Mouse (Mus musculus): ENCODE data around the gene Ccdc9. TPM values are rescaled to one million over a fixed set of nuclear protein-coding genes. Genes with fewer than 3 reads are reported as not detected.

The Ccdc9 gene
- polyA plus RNA-seq, 1 experiment: 24.3 TPM

DNA sequence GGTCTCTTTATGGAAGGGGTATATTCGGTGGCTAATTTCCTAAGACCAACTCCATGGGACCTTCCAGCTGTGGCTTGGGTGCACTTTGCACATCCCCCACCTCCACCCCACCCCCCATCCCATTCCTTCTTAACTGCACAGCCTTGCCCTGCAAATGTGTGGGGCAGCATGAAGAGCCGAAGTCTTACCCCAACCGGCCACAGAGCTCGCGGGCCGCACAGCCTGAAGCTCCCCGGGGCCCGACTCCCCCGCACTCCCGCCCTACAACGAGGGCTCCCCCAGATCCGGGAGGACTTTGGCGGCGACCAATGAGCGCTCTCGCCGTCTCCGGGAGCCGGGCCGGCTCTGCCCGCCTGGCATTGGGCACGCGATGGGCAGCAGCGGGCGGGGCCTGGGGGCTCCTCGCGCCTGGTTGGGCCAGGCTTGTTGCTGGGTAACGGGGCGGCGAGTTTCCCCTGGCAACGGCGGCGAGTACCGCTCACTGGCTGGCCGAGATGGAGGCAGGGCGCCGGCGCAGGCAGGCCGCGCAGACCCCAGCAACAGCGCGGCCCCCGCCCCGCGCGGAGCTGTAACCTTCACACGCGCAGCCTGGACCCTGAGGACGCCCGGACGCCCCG is 12.9 kb upstream of the Ccdc9 start:
- DNase-seq: peak; percentile 91
- TF ChIP-seq CTCF (conservative IDR thresholded peaks at IDR 0.05; ENCODE audit: insufficient read depth, insufficient read length, low read depth, low read length) (no peak), POLR2A (IDR thresholded peaks at IDR 0.05; ENCODE audit: low read depth, low read length) (no peak)
- under 1% methylated on average over 52 of the region's 52 CpGs for WGBS
- H3K36me3 ChIP-seq (ENCODE audit: control insufficient read depth, insufficient read depth, low read length): no peaks in the 10 kb centered on the region
- H3K4me3 ChIP-seq (ENCODE audit: insufficient read depth, low read depth, low read length): peak overlapping the region; percentile 21; the same call in 1 of the 2 replicates
- no peaks in the 10 kb centered on the region; the same call in 1 of the 2 replicates for H3K4me1 ChIP-seq (ENCODE audit: control insufficient read depth, insufficient read depth, low read length)
- H3K27ac ChIP-seq (ENCODE audit: insufficient read depth, low read depth, low read length): no peak overlapping the region
- no peaks in the 10 kb centered on the region for H3K27me3 ChIP-seq (replicated peaks; ENCODE audit: control insufficient read depth, insufficient read depth, low read length)

DNA sequence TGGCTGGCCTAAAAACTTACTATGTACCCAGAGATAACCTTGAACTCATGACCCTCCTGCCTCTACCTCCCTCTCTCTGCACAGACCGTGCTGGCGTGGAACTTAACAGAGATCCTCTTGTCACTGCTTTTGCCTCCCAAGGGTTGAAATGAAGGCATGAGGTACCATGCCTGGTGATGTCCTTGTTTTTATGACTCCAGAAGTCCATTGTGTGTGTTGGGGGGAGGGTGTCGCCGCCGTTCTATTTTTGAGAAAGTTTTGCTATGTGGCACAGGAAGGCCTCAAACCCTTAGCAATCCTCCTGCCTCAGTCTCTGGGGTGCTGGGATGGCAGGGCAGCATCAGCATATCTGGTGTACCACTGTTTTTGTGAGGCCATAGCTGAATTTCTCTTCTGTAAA is 12.3 kb upstream of the Ccdc9 start:
- WGBS: 78% methylated on average over 5 of the region's 5 CpGs
- no peak overlapping the region for H3K27ac ChIP-seq (ENCODE audit: insufficient read depth, low read depth, low read length)
- no peaks in the 10 kb centered on the region; the same call in 1 of the 2 replicates for H3K4me1 ChIP-seq (ENCODE audit: control insufficient read depth, insufficient read depth, low read length)
- H3K27me3 ChIP-seq (replicated peaks; ENCODE audit: control insufficient read depth, insufficient read depth, low read length): no peaks in the 10 kb centered on the region
- no peak for DNase-seq
- no peaks in the 10 kb centered on the region for H3K36me3 ChIP-seq (ENCODE audit: control insufficient read depth, insufficient read depth, low read length)
- H3K4me3 ChIP-seq (ENCODE audit: insufficient read depth, low read depth, low read length): no peak overlapping the region
- TF ChIP-seq CTCF (conservative IDR thresholded peaks at IDR 0.05; ENCODE audit: insufficient read depth, insufficient read length, low read depth, low read length): no peak
- TF ChIP-seq POLR2A (IDR thresholded peaks at IDR 0.05; ENCODE audit: low read depth, low read length): no peak

DNA sequence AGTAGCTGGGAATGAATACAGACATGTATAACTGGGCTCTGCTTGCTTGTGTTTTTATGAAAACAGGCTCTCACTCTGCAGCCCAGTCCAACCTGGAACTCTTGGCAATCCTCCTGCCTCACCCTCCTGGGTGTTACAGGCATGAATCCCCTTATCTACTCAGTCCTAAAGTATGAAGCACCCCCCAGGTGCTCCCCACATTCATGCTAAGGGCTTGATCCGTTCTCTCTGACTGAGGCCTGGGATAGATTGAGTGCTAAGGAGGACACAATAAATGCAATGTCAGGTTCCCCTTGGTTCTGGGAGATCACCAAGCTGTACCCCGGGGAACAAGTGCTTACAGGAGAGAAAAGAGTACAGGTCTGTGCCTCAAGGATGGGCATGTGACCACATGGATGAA is 11.0 kb upstream of the Ccdc9 start:
- H3K27me3 ChIP-seq (replicated peaks; ENCODE audit: control insufficient read depth, insufficient read depth, low read length): no peaks in the 10 kb centered on the region
- H3K4me3 ChIP-seq (ENCODE audit: insufficient read depth, low read depth, low read length): no peak overlapping the region
- TF ChIP-seq CTCF (conservative IDR thresholded peaks at IDR 0.05; ENCODE audit: insufficient read depth, insufficient read length, low read depth, low read length): no peak
- TF ChIP-seq POLR2A (IDR thresholded peaks at IDR 0.05; ENCODE audit: low read depth, low read length): no peak
- no peaks in the 10 kb centered on the region; the same call in 1 of the 2 replicates for H3K4me1 ChIP-seq (ENCODE audit: control insufficient read depth, insufficient read depth, low read length)
- H3K27ac ChIP-seq (ENCODE audit: insufficient read depth, low read depth, low read length): no peak overlapping the region
- H3K36me3 ChIP-seq (ENCODE audit: control insufficient read depth, insufficient read depth, low read length): no peaks in the 10 kb centered on the region
- WGBS: 73% methylated on average over 2 of the region's 2 CpGs
- DNase-seq: no peak

DNA sequence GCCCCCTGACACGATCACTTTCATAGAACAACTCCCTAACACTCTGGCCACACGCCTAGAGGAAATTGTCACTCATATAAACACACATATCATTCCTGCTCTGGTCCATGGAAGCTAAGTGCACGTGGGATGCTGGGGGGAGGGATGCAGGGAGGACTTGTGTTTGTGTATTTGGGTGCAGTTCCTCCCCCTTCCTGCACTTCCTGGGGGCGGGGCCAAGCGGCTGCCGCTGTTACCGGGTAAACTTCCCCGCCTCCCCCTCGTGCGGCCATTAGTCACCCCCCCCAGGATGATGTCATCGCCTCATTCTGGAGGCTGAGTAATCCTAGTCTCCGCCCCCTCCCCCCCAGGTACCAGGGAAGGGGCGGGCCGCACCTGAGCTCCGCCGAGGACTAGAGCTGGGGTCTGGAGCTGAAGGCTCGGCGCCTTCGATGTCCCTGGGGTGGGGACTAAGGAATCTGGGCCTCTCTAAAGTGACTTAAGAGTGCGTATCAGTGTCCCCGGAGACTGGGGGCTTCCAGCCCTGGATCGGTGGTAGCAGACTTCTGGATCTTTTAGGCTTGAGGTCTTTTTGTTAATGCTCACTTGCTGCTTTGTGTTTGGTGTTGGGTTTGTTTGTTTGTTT is 10.3 kb upstream of the Ccdc9 start:
- Histone ChIP-seq H3K4me3 (ENCODE audit: insufficient read depth, low read depth, low read length) (peak overlapping the region; percentile 8; the same call in 1 of the 2 replicates), H3K27me3 (replicated peaks; ENCODE audit: control insufficient read depth, insufficient read depth, low read length) (no peaks in the 10 kb centered on the region), H3K4me1 (ENCODE audit: control insufficient read depth, insufficient read depth, low read length) (no peaks in the 10 kb centered on the region; the same call in 1 of the 2 replicates), H3K27ac (ENCODE audit: insufficient read depth, low read depth, low read length) (peak overlapping the region; percentile 28), H3K36me3 (ENCODE audit: control insufficient read depth, insufficient read depth, low read length) (no peaks in the 10 kb centered on the region)
- WGBS: 3% methylated on average over 22 of the region's 22 CpGs
- TF ChIP-seq CTCF (conservative IDR thresholded peaks at IDR 0.05; ENCODE audit: insufficient read depth, insufficient read length, low read depth, low read length) (0 out of 2 replicates have a peak, but pooled peaks have one; percentile 17), POLR2A (IDR thresholded peaks at IDR 0.05; ENCODE audit: low read depth, low read length) (no peak)
- DNase-seq: peak; percentile 93

DNA sequence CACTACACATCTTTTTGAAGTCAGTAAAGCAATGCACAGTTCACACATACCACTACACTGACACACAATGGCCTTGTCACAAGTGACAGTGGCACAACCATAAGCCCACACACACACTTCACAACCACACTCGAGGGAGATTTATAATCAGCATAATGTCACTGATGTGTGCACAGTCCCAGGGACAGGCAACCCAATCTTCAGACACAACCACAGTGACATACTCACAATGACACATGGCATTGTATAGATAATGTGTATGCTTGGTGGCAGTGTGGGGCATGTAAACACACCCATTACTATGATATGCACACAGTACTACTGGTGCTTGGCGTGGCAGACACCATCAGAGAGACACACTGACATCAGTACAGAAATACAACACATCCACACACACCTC is 9.6 kb upstream of the Ccdc9 start:
- 29% methylated on average over 2 of the region's 2 CpGs for WGBS
- H3K4me1 ChIP-seq (ENCODE audit: control insufficient read depth, insufficient read depth, low read length): no peaks in the 10 kb centered on the region; the same call in 1 of the 2 replicates
- no peak for TF ChIP-seq CTCF (conservative IDR thresholded peaks at IDR 0.05; ENCODE audit: insufficient read depth, insufficient read length, low read depth, low read length)
- no peaks in the 10 kb centered on the region for H3K27me3 ChIP-seq (replicated peaks; ENCODE audit: control insufficient read depth, insufficient read depth, low read length)
- H3K27ac ChIP-seq (ENCODE audit: insufficient read depth, low read depth, low read length): no peak overlapping the region; the same call in 1 of the 2 replicates
- H3K36me3 ChIP-seq (ENCODE audit: control insufficient read depth, insufficient read depth, low read length): no peaks in the 10 kb centered on the region
- no peak for DNase-seq
- H3K4me3 ChIP-seq (ENCODE audit: insufficient read depth, low read depth, low read length): no peak overlapping the region

DNA sequence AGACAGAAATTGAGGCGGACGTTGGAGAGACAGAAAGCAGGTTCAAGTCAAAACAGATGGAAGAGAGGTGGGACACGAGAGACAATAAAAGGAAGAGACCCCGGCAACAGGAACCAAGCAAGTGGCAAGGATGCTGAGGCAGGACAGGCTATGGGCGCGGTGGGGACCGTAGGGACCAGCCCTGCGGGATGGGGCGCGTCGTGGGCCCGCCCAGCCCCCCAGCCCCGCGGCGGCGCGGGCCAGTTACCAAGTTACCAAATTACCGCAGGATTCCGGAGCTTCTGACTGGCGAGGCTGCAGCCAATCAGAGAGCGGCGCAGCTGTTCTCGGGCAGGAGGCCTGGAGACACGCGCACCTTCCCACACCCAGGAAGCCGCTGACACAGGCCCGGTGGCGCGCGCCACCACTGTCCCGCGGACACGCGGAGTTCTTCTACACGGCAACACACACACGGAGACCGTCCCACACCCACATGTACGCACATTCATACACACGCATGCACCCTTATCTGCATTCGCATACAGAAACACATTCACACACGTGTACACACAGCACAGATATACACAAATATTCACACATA is 8.8 kb upstream of the Ccdc9 start:
- no peaks in the 10 kb centered on the region for H3K36me3 ChIP-seq (ENCODE audit: control insufficient read depth, insufficient read depth, low read length)
- peak; percentile 90 for DNase-seq
- 2% methylated on average over 41 of the region's 41 CpGs for WGBS
- no peaks in the 10 kb centered on the region for H3K27me3 ChIP-seq (replicated peaks; ENCODE audit: control insufficient read depth, insufficient read depth, low read length)
- H3K27ac ChIP-seq (ENCODE audit: insufficient read depth, low read depth, low read length): peak overlapping the region; percentile 93
- TF ChIP-seq POLR2A (IDR thresholded peaks at IDR 0.05; ENCODE audit: low read depth, low read length) (no peak), CTCF (conservative IDR thresholded peaks at IDR 0.05; ENCODE audit: insufficient read depth, insufficient read length, low read depth, low read length) (no peak)
- H3K4me1 ChIP-seq (ENCODE audit: control insufficient read depth, insufficient read depth, low read length): no peaks in the 10 kb centered on the region; the same call in 1 of the 2 replicates
- peak overlapping the region; percentile 62 for H3K4me3 ChIP-seq (ENCODE audit: insufficient read depth, low read depth, low read length)

DNA sequence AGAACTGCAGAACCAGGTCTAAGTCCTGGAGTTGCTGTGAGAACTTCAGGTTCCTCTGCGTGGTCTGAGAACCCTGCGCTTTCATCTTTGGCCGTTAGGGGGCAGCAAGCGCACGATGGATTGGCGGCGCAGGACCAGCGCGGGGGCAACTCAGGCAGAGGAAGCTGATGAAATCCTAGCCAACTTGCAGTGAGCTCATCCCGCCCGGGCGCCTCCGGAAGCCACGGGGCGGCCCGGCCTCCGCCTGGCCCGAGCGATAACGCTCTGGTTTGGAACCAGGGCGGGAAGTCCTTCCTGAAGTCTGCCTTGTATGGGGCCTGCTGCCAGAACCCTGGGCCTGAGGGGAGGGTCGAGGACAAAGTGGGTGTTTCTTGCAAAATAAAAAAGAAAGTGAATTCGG is 8.2 kb upstream of the Ccdc9 start:
- under 1% methylated on average over 23 of the region's 23 CpGs for WGBS
- peak; percentile 96 for DNase-seq
- Histone ChIP-seq H3K4me1 (ENCODE audit: control insufficient read depth, insufficient read depth, low read length) (no peaks in the 10 kb centered on the region; the same call in 1 of the 2 replicates), H3K4me3 (ENCODE audit: insufficient read depth, low read depth, low read length) (peak overlapping the region; percentile 62), H3K36me3 (ENCODE audit: control insufficient read depth, insufficient read depth, low read length) (no peaks in the 10 kb centered on the region), H3K27ac (ENCODE audit: insufficient read depth, low read depth, low read length) (peak overlapping the region; percentile 93), H3K27me3 (replicated peaks; ENCODE audit: control insufficient read depth, insufficient read depth, low read length) (no peaks in the 10 kb centered on the region)
- TF ChIP-seq POLR2A (IDR thresholded peaks at IDR 0.05; ENCODE audit: low read depth, low read length): no peak
- TF ChIP-seq CTCF (conservative IDR thresholded peaks at IDR 0.05; ENCODE audit: insufficient read depth, insufficient read length, low read depth, low read length): peak; percentile 96
